Mouse (Mus musculus): ENCODE measurements around the gene Med9.

DNA sequence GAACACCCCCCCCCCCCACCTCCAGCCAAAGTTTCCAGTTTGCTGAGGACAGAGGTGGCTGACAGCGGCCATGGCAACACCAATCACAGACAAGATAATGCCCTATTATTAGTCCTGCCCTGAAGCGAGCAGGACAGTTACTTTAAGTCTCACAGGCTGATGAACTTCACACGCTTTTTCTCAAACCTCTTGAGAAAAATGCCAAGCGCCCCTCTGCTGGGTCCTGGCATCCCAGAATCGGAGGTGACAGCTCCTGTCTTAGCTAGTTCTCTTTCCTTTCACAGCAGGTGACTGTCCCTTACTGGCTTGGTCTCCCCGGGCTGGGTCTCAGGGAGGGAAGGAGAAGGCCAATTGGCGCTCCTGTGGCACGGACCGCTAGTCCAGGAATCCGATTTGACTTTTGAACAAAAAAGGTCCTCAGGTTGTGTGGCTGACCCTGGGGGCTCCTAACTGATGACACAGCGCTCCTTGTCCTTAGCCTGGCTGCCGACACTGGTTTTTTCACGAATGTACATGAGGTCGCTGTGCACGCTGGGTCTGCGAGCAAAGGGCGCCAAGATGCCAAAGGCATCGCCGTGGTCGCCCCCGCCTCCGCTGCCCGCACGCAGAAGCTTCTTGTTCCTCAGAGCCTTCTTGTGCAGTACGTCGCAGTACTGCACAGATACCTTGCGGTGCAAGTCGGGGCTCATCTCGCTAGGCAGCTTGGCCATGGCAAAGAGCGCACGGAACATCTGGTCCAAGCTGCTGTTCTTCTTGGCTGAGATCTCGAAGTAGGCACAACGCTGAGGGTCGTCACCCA lies 15.6 kb downstream of the Med9 start:
- TF ChIP-seq CTCF (IDR thresholded peaks at IDR 0.05; ENCODE audit: low read depth, low read length), result no peak
- no peak for TF ChIP-seq POLR2A (IDR thresholded peaks at IDR 0.05; ENCODE audit: insufficient read depth, low read length)
